Mouse (Mus musculus) cerebellum, adult 18-20 months (tissue): Measurements from ENCODE around the gene Prpf38b.

Experiments
- DNase-seq, 2 experiments: peaks; one replicate each; pipeline ENCODE4 v3.0.0; 2021

Gene Prpf38b

DNA sequence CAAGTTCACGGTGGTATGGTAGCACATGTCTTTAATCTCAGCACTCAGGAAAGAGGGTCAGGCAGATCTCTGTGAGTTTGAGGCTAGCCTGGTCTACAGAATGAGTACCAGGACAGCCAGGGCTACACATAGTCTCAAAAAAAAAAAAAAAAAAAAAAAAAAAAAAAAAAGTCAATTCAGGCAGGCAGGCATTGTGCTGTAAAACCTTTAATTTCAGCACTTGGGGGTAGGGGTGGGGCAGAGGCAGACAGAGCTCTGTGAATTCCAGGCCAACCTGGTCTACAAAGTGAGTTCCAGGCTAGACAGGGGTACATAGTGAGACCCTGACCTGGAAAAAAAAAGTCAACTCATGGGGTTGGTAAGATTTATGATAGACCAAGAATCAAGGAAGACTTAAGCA, 53.8 kb downstream of the Prpf38b start:
- no peak for DNase-seq

DNA sequence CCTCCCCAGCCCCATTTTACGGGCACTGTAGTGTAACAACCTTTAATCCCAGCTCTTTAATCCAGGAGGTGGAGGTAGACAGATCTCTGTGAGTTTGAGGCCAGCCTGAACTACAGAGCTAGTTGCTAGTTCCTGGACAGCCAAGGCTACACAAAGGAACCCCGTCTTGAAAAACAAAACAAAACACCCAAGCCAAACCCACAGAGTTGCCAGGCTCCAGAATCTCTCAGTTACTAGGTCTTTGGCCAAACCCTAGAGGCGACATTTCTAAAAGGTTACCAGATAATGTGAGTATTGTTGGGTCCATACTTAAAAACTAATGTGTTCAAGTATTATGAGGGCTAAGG, 54.4 kb downstream of the Prpf38b start:
- DNase-seq = no peak

DNA sequence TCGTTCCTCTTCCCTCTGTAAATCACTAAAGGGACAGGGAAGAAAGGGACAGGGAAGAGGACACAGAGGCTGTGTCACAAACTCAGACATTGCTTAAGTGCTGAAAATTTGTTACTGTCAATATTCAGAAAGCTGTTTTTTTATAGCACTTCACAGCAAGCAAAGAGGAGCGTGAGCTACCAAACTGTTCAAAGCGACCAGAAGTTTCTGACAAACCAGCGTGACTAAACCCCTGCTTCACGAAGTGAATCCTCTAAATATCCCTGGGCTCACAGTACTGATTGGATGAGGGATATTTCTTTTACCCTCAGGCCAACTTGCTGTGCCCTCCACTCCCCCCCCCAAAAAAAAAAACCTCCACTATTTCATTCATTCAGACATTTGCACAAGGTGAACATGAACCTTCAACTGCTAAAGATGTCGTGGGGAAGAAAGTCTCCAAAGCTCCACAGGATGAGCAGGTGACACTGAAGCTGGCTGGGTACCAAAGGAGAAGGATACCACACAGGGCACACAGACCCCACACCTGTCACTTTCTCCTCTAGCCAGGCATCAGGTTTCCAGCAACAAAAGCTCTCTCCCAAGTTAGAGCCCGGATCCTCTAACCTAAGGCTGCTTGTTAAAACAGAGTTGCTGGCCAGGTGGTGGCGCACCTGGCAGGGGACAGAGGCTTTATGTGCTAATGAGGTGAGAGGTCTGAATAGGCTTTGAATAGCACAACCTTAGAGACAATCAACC, 55.0 kb downstream of the Prpf38b start:
- peak; percentile 61 to 63 for DNase-seq

DNA sequence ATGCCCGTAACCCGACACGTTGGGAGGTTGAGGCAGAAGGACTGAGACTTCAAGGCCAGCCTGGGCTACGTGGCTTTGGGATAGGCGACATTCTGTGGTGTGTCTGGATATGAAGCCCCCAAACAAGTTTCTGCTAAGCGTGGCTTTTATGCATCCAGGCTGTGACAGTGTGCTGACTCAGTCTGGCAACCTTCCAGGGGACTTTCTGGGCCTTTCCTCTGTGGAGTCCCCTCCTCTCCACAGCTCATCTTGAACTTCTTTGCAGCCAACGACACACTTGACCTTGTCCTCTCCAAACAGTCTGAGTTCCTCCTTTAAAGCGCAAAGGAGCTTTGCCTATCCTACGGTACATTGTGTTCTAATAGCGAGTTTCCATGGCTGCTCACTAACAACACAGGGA, 55.7 kb downstream of the Prpf38b start:
- no peak for DNase-seq

DNA sequence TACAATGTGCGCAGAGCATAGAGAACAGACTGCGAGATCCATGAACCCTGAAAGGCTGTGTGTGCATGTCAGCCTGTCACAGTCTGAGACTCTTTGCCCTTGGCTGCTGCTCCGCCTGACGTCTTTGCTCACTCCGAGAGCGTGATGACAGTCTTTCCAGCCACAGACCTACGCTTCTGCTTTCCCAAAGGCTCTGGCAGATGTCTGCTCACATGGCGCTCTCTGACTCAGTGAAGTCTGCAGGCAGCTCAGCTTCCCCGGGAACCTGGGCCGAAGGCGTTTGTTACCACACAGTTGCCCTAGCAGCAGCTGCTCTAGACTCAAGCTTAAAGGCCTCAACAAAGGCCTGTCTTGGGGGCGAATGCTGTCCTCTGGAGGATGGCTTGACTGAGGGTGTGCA, 56.2 kb downstream of the Prpf38b start:
- peak in 1 of 2 experiments; percentile 16 for DNase-seq

DNA sequence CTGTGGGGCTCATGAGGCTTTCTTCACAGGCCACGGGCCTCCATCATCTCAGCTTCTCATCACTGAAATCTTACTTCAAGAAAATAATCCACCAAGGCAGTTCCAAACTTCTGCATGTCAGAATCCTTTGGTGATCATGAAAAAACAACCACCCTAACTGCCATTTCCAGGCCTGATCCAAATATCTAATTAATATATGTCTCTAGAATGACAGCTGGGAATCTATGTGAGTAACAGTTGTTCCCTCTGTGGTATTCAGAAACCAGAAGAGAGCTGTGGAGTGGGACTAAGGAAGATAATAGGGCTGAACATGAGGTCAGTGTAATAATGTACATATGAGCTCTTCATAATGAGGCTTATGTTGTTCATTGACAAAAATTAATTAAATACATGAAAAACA, 58.3 kb downstream of the Prpf38b start:
- no peak for DNase-seq
